Mouse (Mus musculus): ENCODE results near the gene Prickle2.

The Prickle2 gene

GRCm38 (mm10) chr6:92589381-92590065 is 116.4 kb downstream of the Prickle2 start:
- DNase-seq (ENCODE audit: low read depth, low spot score), result no peak

- DNase-seq (ENCODE audit: low read depth, low spot score), result no peak
Observed at GRCm38 (mm10) chr6:92584026-92584425, 121.9 kb downstream of the Prickle2 start.

- no peak for DNase-seq (ENCODE audit: low read depth, low spot score)
Observed at GRCm38 (mm10) chr6:92575227-92575626, 130.7 kb downstream of the Prickle2 start.

- DNase-seq (ENCODE audit: low read depth, low spot score), result no peak
Observed at GRCm38 (mm10) chr6:92572139-92572538, 133.8 kb downstream of the Prickle2 start.

- no peak for DNase-seq (ENCODE audit: low read depth, low spot score)
Observed at GRCm38 (mm10) chr6:92570090-92570489, 135.9 kb downstream of the Prickle2 start.

- DNase-seq (ENCODE audit: low read depth, low spot score), result no peak
Observed at GRCm38 (mm10) chr6:92569283-92569682, 136.7 kb downstream of the Prickle2 start.

- no peak for DNase-seq (ENCODE audit: low read depth, low spot score)
Observed at GRCm38 (mm10) chr6:92559261-92559660, 146.7 kb downstream of the Prickle2 start.

- no peak for DNase-seq (ENCODE audit: low read depth, low spot score)
Observed at GRCm38 (mm10) chr6:92555675-92556074, 150.3 kb downstream of the Prickle2 start.

GRCm38 (mm10) chr6:92553086-92553485 is 152.9 kb downstream of the Prickle2 start:
- DNase-seq (ENCODE audit: low read depth, low spot score), result no peak

GRCm38 (mm10) chr6:92549246-92549645 is 156.7 kb downstream of the Prickle2 start:
- DNase-seq (ENCODE audit: low read depth, low spot score), result no peak

- no peak for DNase-seq (ENCODE audit: low read depth, low spot score)
Observed at GRCm38 (mm10) chr6:92545204-92545603, 160.8 kb downstream of the Prickle2 start.

GRCm38 (mm10) chr6:92543825-92544224 is 162.1 kb downstream of the Prickle2 start:
- no peak for DNase-seq (ENCODE audit: low read depth, low spot score)

- DNase-seq (ENCODE audit: low read depth, low spot score), result no peak
Observed at GRCm38 (mm10) chr6:92542402-92543101, 163.4 kb downstream of the Prickle2 start.

GRCm38 (mm10) chr6:92534226-92535031 is 171.5 kb downstream of the Prickle2 start:
- no peak for DNase-seq (ENCODE audit: low read depth, low spot score)

GRCm38 (mm10) chr6:92533306-92534063 is 172.5 kb downstream of the Prickle2 start:
- no peak for DNase-seq (ENCODE audit: low read depth, low spot score)

GRCm38 (mm10) chr6:92532896-92533295 is 173.1 kb downstream of the Prickle2 start:
- no peak for DNase-seq (ENCODE audit: low read depth, low spot score)

GRCm38 (mm10) chr6:92532331-92532730 is 173.6 kb downstream of the Prickle2 start:
- DNase-seq (ENCODE audit: low read depth, low spot score), result no peak

- no peak for DNase-seq (ENCODE audit: low read depth, low spot score)
Observed at GRCm38 (mm10) chr6:92526212-92526611, 179.7 kb downstream of the Prickle2 start.

- no peak for DNase-seq (ENCODE audit: low read depth, low spot score)
Observed at GRCm38 (mm10) chr6:92525646-92526045, 180.3 kb downstream of the Prickle2 start.

- DNase-seq (ENCODE audit: low read depth, low spot score), result no peak
Observed at GRCm38 (mm10) chr6:92521526-92522075, 184.4 kb downstream of the Prickle2 start.
